26 mouse cellular contexts compared by ENCODE assay signal in the genomic region with DNA sequence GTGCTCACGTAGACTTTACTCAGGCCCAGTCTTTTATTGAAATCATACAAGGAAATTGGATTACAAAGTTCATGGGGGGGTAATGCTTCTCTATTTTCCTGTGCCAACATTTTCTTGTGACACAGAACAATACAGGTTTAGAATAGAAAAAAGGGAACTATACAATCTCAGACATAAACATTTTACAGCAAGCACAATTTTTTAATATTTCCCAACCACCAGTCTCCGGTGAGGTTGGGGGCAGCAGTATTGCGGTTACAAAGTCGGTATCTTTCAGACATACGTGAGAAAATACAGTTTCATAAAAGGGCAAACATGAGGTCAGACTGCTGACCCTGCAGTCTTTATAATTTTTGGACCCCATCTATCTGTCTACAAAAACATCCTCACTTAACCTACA. TPM values are rescaled to one million over a fixed set of nuclear protein-coding genes. Genes with fewer than 3 reads are reported as not detected.
"Had no signal": no experiment of that assay in that cellular context is flagged by ENCODE, and none has a peak within 500 bp of the region (broad histone marks: within the 10 kb centered on the region; RNA-seq: fewer than 3 reads in every experiment).

No protein-coding gene starts in this region.

- DNase-seq: gastrocnemius, postnatal 14 days; gastrocnemius, postnatal 36 days; heart, adult 18-20 months; heart, postnatal 10 days; heart, postnatal 4 days; kidney, adult 11 months; kidney, adult 2 months; kidney, adult 9 months; kidney, postnatal 14 days; kidney, postnatal 36 days; layer of hippocampus, adult 9-11 months; layer of hippocampus, postnatal 36 days; liver; liver, embryonic 13.5 days had no signal

- H3K4me3 ChIP-seq: heart, embryonic 10.5 days; heart, embryonic 12.5 days; hindbrain, embryonic 13.5 days; hindbrain, embryonic 15.5 days; kidney, embryonic 15.5 days; left cerebral cortex, adult 2 months; limb, embryonic 10.5 days; limb, embryonic 12.5 days; liver, embryonic 13.5 days had no signal

- H3K36me3 ChIP-seq: heart, embryonic 10.5 days; heart, embryonic 12.5 days; hindbrain, embryonic 13.5 days; hindbrain, embryonic 15.5 days; liver, embryonic 13.5 days had no signal

- H3K9me3 ChIP-seq: heart, embryonic 10.5 days; heart, embryonic 12.5 days; hindbrain, embryonic 13.5 days; hindbrain, embryonic 15.5 days; kidney, embryonic 15.5 days; limb, embryonic 10.5 days; limb, embryonic 12.5 days; liver, embryonic 13.5 days had no signal

- H3K27ac ChIP-seq: heart, embryonic 10.5 days; hindbrain, embryonic 13.5 days; hindbrain, embryonic 15.5 days; hindbrain, postnatal 0 days; kidney, embryonic 15.5 days; kidney, postnatal 0 days; left cerebral cortex, adult 2 months; limb, embryonic 10.5 days; limb, embryonic 12.5 days; liver, embryonic 13.5 days had no signal

- H3K27me3 ChIP-seq: hindbrain, embryonic 13.5 days; hindbrain, embryonic 15.5 days; kidney, embryonic 15.5 days; limb, embryonic 12.5 days; liver, embryonic 13.5 days had no signal

- ATAC-seq: hindbrain, postnatal 0 days; intestine, embryonic 16.5 days had no signal

- H3K4me1 ChIP-seq: hindbrain, embryonic 13.5 days; hindbrain, embryonic 15.5 days; kidney, embryonic 15.5 days had no signal

RNA-seq across cellular contexts. Expression of gene Gm973, which starts 20.1 kb away (rescaled TPM):
- total RNA-seq: heart, postnatal 4 days had no signal
- polyA plus RNA-seq: heart, embryonic 14.5 days had no signal
